Mouse (Mus musculus) lung, postnatal 0 days (tissue): ENCODE results near the gene Ssr4.

ENCODE experiments used
- CTCF ChIP-seq: IDR thresholded peaks from 2 replicates; pipeline ENCODE4 v1.5.1; 2016; ENCODE audit warnings: antibody characterized with exemption, mild to moderate bottlenecking
- EP300 ChIP-seq: IDR thresholded peaks from 2 replicates; pipeline ENCODE4 v1.6.1; 2016; ENCODE audit warnings: antibody characterized with exemption, mild to moderate bottlenecking, control low read depth

GRCm38 (mm10) chrX:73774168-73774760 is 12.6 kb upstream of the Ssr4 start, which contains the start of gene Srpk3:
- TF ChIP-seq CTCF (no peak), EP300 (no peak)
